Mouse (Mus musculus) brown adipose tissue, adult 24 weeks (tissue): Measurements from ENCODE around the gene Pkd1. TPM values are rescaled to one million over a fixed set of nuclear protein-coding genes. Genes with fewer than 3 reads are reported as not detected.
A peak's percentile ranks its signal among the peaks of the same experiment; 100 is the strongest.

ENCODE experiments used
- H3K27ac ChIP-seq: fragments of 200-500 bp; replicated peaks from 2 replicates; pipeline ENCODE4 v1.5.1; 2012; ENCODE audit warnings: low read depth, mild to moderate bottlenecking, low read length
- H3K4me1 ChIP-seq: fragments of 200-500 bp; 2 replicates; pipeline ENCODE4 v1.6.1; 2012; ENCODE audit warnings: low read length, mixed read lengths; ENCODE audit not compliant: control insufficient read depth, insufficient read depth, insufficient read length
- H3K4me3 ChIP-seq: fragments of 200-500 bp; 2 replicates; pipeline ENCODE4 v1.5.1; 2012; ENCODE audit warnings: low read depth, mild to moderate bottlenecking, low read length, moderate library complexity; ENCODE audit not compliant: insufficient read depth
- polyA plus RNA-seq: library from polyadenylated mRNA; stranded (reverse); fragments of >200 nt; gene quantifications from 2 replicates; pipeline ENCODE4 v1.2.4, GENCODE M21; 2012; ENCODE audit not compliant: missing spikeins, insufficient read depth, insufficient read length

The Pkd1 gene
- polyA plus RNA-seq, 1 experiment = 8.2 TPM

DNA sequence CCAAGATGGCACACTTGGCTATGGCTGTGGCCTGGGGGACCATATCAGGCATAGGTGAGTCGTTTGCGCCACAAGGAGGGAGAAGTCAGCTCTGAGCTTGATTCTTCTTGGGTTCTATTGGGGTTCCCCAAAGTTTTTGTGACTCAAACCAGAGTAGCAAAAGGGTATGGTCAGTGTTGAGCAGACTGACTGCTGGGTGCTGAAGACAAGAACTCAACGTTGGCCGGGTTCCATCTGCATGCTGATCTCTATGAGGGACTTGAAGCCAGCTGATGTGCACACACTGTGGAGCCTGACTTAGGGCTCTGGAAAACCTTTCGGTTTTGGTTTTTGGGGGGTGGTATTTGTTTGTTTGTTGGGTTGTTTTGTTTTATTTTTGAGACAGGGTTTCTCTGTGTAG, 86.1 kb downstream of the Pkd1 start:
- peak overlapping the region; percentile 20; the same call in 1 of the 2 replicates for H3K27ac ChIP-seq
- peaks cover 29% of the 10 kb centered on the region for H3K4me1 ChIP-seq
- no peak overlapping the region for H3K4me3 ChIP-seq

DNA sequence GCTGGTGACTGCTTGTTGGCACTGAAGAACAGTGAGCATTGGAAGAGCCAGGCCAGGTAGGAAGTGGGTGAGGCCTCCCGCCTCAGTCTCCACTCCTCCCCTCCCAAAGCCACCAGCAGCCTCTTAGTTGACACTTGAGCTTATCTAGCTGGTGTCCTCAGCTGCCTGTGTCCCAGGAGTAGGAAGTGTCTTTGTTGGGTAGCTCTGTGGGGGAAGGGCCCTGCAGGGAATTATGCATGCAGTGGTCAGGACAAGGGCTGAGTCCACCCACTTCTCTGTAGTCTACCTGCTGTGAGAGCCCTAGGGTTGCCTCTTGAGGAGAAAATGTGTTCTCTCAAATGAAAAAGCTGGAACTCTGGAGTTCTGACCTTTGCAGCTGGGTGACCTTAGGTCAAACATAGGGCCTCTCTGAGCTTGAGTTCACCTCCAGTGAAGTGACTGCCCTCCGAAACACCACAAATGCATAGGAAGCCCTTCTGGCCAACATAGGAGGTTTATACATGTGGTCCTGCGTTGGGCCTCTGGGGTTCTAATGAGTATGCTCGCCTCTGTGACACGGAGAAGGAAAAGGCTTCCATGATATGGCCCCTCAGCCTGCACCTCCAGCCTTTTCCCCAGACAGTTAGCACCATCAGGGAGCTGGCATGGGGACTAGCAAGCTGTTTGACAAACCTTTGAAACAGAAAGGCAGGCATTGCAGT, 87.3 kb downstream of the Pkd1 start:
- Histone ChIP-seq H3K4me1 (peaks cover 27% of the 10 kb centered on the region), H3K27ac (0 out of 2 replicates have a peak overlapping the region, but pooled peaks have one; percentile 8), H3K4me3 (no peak overlapping the region)

DNA sequence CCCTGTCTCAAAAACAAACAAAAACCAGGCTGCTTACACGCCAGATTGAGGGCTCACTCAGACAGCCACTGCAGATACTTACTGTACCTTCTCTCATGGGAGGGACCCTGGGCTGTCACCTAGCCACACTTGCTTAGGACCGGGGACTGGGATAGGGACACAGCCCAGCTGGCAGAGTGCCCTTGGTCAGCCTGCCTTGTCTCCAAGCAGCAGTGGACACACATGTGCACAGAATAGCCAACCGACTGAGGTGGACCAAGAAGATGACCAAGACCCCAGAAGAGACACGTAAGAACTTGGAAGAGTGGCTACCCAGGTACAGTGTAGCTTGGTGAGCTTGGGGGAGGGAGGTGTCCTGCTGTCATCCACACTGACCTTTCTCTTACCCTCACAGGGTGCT, 88.6 kb downstream of the Pkd1 start:
- no peak overlapping the region for H3K4me3 ChIP-seq
- peaks cover 24% of the 10 kb centered on the region for H3K4me1 ChIP-seq
- peak overlapping the region; percentile 31 for H3K27ac ChIP-seq

DNA sequence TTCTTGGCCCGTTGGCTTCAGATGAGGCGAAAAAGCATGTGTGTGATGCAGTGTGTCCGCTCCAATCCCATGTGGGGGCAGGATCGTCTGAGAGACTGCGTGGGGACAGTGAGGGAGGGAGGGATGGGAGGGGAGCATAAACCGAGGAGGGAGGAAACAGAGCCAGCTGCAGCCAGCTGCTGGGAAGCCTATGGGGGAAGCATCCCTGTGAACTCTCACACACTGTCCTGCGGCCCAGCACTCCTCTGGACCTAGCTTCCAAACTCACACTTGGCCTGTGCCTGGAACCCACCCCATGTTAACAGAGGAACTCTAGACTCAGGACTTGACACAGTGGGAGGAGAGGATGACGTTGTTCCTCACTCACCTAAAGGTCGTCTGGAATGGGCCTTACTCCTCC, 89.2 kb downstream of the Pkd1 start:
- Histone ChIP-seq H3K4me1 (peaks cover 20% of the 10 kb centered on the region), H3K27ac (peak overlapping the region; percentile 31), H3K4me3 (no peak overlapping the region)

DNA sequence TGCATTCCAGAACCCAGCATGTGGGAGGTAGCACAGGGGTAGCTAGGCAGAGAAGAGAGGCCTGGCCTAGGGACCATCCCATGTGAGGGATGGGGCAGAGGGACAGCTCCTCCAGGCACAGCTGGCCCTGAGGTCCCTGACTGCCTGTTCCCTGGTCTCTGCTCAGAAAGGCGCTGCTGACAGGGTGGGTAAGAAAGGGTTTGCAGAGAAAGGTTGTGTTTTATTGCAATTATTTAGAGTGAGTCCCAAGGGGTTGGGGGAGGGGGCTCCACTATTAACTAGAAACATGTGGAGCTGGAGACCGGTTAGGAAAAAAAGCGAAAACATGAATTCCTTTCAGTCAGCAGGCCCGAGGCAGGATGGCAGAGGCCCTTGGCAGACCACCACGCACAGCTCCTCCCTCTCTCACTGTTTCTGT, 89.9 kb downstream of the Pkd1 start:
- peak overlapping the region; percentile 9; the same call in 1 of the 2 replicates for H3K27ac ChIP-seq
- no peak overlapping the region for H3K4me3 ChIP-seq
- H3K4me1 ChIP-seq = peaks cover 17% of the 10 kb centered on the region

DNA sequence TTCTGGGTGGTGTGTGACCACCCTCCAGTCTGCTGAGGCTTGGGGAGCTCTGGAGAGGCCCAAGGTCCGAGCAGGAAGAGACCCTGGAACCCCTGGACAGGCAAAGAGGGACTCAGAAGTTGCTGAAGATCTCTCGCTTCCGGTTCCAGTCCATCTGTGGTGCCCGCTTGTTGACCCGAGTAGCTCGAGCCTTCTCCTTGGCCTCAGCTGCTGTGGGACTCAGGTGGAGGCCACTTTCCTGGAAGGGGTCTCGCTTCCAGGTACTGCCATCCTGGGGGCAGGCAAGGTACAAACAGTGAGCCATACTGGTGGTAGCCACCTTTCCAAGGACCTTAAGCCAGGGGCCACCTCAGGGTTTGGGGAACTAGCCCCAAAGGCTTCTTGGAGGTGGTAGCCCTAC, 90.5 kb downstream of the Pkd1 start:
- Histone ChIP-seq H3K4me1 (peaks cover 15% of the 10 kb centered on the region), H3K27ac (0 out of 2 replicates have a peak overlapping the region, but pooled peaks have one; percentile 9), H3K4me3 (no peak overlapping the region)

DNA sequence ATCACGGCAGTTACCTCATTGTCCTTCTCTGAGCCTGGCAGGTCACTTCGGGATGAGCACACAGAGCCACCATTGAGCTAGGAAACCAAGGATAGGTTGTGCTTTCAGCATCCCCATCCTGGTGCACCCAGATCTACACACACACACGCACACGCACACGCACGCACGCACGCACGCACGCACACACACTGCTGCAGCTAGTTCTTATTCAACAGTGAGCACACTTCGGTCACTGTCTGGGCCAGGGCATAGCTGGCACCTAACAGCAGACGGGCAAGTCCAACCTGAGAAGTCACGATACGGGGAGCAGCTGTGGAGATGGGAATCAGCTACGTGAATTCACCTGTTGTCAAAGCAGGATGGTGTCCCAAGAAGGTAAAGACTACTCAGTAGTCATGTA, 90.9 kb downstream of the Pkd1 start:
- Histone ChIP-seq H3K27ac (no peak overlapping the region), H3K4me1 (peaks cover 11% of the 10 kb centered on the region), H3K4me3 (no peak overlapping the region)

DNA sequence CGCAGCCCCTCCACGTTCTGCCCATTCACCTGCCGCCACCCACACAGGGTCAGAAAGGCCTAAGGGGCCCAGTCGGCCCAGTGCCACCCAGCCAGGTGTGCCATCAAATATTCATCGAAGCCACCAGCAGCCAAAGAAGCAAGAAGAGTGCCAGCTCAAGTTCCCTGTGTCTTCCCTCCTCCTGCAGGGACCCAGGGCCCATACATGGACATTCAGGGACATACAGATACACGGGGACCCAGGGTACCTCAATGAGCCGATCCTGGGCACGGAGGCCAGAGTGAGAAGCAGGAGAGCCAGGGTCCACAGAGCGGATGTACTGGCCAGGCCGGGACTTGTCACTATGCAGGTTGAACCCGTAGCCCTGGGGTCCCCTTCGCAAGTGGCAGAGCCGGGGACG, 92.3 kb downstream of the Pkd1 start:
- peak overlapping the region; percentile 100 for H3K27ac ChIP-seq
- H3K4me3 ChIP-seq = peak overlapping the region; percentile 69
- H3K4me1 ChIP-seq = peaks cover 7% of the 10 kb centered on the region; the same call in 1 of the 2 replicates

DNA sequence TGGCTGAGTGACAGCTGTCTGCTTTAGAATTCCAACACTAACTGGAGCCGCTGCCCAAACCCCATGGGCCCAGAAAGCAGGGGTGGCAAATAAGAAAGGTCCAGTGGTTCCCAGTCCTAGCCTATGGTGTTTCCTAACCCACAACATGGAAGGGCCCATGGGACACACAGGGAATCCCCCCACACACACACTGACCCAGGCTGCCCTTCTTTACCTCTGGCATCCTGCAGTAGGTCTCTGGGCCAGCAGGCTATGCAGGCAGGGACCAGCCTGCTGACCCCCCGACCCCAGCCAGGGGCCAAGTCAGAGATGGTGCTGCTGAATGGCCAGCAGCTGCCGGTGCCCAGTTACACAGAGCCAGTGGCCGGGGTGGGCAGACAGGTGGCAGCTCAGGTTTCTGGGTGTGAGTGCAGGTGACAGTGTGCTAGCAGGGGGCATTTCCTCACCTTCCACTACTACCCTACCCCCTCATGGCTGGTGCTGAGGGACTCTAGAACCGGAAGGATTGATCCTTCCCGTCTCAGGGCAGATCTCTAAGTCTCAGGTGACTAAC, 93.2 kb downstream of the Pkd1 start:
- Histone ChIP-seq H3K4me3 (peak overlapping the region; percentile 69), H3K4me1 (peaks cover 7% of the 10 kb centered on the region; the same call in 1 of the 2 replicates), H3K27ac (peak overlapping the region; percentile 100)

DNA sequence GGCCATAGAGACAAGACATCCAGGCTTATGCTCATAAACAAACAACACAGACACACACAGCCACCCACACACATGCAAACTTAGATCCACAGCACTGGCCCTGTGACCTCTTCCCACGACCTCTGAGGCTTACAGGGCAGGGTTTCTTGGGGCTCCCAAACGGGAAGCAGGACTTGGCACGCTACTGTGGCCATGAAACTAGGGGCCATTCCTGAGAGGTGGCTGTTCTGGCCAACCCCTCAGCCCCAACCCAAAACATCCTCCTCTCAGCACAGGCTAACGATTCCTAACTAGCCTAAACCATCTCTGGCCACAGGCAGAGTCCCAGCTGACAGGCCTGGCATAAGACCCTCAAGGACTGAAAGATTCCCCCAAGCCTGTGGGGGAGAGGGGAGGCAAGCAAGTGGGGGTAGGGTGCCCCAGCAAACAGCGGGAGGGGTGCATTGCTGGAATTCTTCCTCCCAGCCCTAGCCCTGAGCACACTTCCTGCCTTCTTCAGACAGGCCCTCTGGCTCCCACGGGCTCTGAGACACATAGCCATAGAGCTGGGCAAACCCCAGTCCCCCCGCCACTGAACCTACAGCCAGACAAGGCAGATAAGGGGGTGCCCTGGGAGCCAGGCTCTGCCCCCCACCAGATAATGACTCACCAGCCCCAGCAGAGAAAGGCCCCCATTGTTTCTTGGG, 94.5 kb downstream of the Pkd1 start:
- peak overlapping the region; percentile 69 for H3K4me3 ChIP-seq
- H3K4me1 ChIP-seq = peaks cover 2% of the 10 kb centered on the region; the same call in 1 of the 2 replicates

DNA sequence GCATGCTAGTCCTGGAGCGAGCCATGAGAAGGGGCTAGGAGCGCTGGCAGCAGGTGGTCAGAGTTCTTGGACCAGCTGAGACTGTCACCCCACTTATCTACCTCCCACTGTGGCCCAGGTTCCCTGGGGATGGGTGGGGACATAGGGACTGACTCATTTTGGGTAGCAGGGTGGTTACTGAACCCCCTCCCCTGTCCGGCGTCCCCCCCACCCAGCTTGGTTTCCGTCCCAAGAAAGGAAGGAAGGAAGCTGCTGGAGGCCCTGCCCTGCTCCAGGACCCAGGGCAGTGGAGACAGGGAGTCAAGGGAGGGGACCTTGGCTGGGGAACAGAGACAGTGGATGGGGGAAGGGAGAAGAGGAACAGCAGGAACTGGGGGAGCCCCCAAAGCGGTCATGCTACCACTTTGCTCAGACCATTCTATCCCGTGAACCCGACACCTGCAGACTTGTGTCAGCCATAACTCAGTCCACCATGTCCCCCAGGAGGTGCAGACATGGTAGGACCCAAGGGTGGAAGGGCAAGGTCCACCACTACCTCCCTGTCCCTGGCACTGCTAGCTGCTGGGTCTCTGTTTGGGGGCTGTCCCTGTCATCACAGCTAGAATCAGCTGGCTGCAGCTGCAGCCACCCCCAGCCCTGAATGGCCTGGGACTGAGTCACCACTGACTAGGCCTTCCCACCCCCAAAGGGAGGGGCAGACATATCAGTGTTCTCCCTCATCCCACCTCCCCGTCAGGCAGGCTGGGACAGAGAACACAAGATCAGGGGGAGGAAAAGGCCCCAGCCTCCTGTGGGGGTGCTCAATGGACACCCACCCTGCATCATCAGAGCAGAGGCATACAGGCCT, 95.5 kb downstream of the Pkd1 start:
- Histone ChIP-seq H3K4me1 (no peaks in the 10 kb centered on the region; the same call in 1 of the 2 replicates), H3K27ac (peak overlapping the region; percentile 100), H3K4me3 (peak overlapping the region; percentile 69)

More for the DNA sequence above, 94.5 kb downstream of the Pkd1 start:
- peak overlapping the region; percentile 100 for H3K27ac ChIP-seq

DNA sequence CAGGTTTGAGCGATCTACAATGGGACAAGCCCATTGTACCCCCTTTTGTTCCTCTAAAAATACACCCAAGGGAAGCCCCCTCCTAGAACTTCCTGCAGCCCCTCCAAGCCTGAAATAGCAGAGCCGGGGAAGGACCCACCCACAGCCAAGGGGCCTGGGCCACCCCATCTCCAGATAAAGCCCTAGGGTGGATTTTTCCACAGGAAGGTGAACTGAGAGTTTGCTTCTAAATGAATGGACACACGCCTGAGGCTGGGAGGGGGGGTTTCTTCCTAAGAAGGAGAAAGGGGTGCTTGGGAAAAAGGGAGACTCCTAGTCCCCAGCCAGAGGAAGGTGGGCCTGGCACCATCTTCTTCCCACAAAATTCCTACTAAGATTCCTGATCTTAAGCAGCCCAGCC, 96.3 kb downstream of the Pkd1 start:
- H3K27ac ChIP-seq = peak overlapping the region; percentile 99
- H3K4me1 ChIP-seq = no peaks in the 10 kb centered on the region; the same call in 1 of the 2 replicates
- peak overlapping the region; percentile 87 for H3K4me3 ChIP-seq
